Mouse (Mus musculus): Measurements from ENCODE around the gene Taf4.

Gene Taf4

GRCm38 (mm10) chr2:179982715-179983114, 6.3 kb upstream of the Taf4 start:
- no peak for DNase-seq (ENCODE audit: low spot score)

- DNase-seq (ENCODE audit: low spot score) = no peak
Observed at GRCm38 (mm10) chr2:179980616-179981015, 4.2 kb upstream of the Taf4 start.

GRCm38 (mm10) chr2:179979836-179980235, 3.4 kb upstream of the Taf4 start:
- peak; percentile 28 for DNase-seq (ENCODE audit: low spot score)

- no peak for DNase-seq (ENCODE audit: low spot score)
Observed at GRCm38 (mm10) chr2:179978250-179978649, 1.8 kb upstream of the Taf4 start.

- DNase-seq (ENCODE audit: low spot score) = peak; percentile 48
Observed at GRCm38 (mm10) chr2:179977344-179978025, 1.0 kb upstream of the Taf4 start.

- no peak for DNase-seq (ENCODE audit: low spot score)
Observed at GRCm38 (mm10) chr2:179976295-179976627, 185 bp downstream of the Taf4 start.

- no peak for DNase-seq (ENCODE audit: low spot score)
Observed at GRCm38 (mm10) chr2:179975851-179976250, 595 bp downstream of the Taf4 start.

- no peak for DNase-seq (ENCODE audit: low spot score)
Observed at GRCm38 (mm10) chr2:179974651-179975471, 1.6 kb downstream of the Taf4 start.

- no peak for DNase-seq (ENCODE audit: low spot score)
Observed at GRCm38 (mm10) chr2:179973871-179974628, 2.4 kb downstream of the Taf4 start.

- no peak for DNase-seq (ENCODE audit: low spot score)
Observed at GRCm38 (mm10) chr2:179972406-179972805, 4.0 kb downstream of the Taf4 start.

- no peak for DNase-seq (ENCODE audit: low spot score)
Observed at GRCm38 (mm10) chr2:179971891-179972290, 4.6 kb downstream of the Taf4 start.

GRCm38 (mm10) chr2:179969137-179969536, 7.3 kb downstream of the Taf4 start:
- DNase-seq (ENCODE audit: low spot score) = no peak

GRCm38 (mm10) chr2:179967633-179968032, 8.8 kb downstream of the Taf4 start:
- no peak for DNase-seq (ENCODE audit: low spot score)

GRCm38 (mm10) chr2:179961420-179961819, 15.0 kb downstream of the Taf4 start:
- no peak for DNase-seq (ENCODE audit: low spot score)

- no peak for DNase-seq (ENCODE audit: low spot score)
Observed at GRCm38 (mm10) chr2:179960327-179960726, 16.1 kb downstream of the Taf4 start.

- DNase-seq (ENCODE audit: low spot score) = no peak
Observed at GRCm38 (mm10) chr2:179959391-179959790, 17.1 kb downstream of the Taf4 start.

- DNase-seq (ENCODE audit: low spot score) = no peak
Observed at GRCm38 (mm10) chr2:179951542-179952524, 24.6 kb downstream of the Taf4 start.

- no peak for DNase-seq (ENCODE audit: low spot score)
Observed at GRCm38 (mm10) chr2:179948820-179949219, 27.6 kb downstream of the Taf4 start.

- DNase-seq (ENCODE audit: low spot score) = no peak
Observed at GRCm38 (mm10) chr2:179947607-179948006, 28.8 kb downstream of the Taf4 start.

GRCm38 (mm10) chr2:179946496-179946895, 29.9 kb downstream of the Taf4 start:
- DNase-seq (ENCODE audit: low spot score) = no peak

- no peak for DNase-seq (ENCODE audit: low spot score)
Observed at GRCm38 (mm10) chr2:179945051-179945450, 31.4 kb downstream of the Taf4 start.

GRCm38 (mm10) chr2:179941696-179942095, 34.8 kb downstream of the Taf4 start:
- no peak for DNase-seq (ENCODE audit: low spot score)

Data from layer of hippocampus, adult 11-12 months (tissue).